Mouse (Mus musculus): ENCODE data around the gene Copz1. TPM values are rescaled to one million over a fixed set of nuclear protein-coding genes. Genes with fewer than 3 reads are reported as not detected.

Gene Copz1
- polyA plus RNA-seq, 1 experiment from 2014 or later = 252 TPM

DNA sequence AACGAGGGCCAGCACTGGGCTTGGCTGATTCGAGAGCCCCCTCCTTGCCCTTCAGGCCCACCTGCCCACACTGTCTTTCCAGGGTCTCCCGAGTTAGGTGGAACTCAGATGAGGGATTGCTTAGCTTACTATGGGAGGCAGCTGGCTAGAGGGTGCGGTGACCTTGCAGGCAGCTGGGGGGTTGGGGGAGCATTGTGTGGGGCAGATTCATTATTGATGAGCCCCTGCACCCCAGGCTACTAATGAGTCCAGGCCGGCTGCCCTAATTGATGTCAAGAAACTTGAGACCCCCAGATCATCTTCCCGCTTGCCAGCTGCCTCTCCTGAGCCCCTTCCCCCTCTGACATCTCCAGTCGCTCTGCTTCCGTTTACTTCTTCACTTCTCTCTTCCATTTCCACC, 69.0 kb downstream of the Copz1 start:
- peaks cover 36% of the 10 kb centered on the region for H3K4me1 ChIP-seq (replicated peaks)
- no peak overlapping the region for H3K9ac ChIP-seq (replicated peaks)
- no peak overlapping the region for H3K4me3 ChIP-seq (replicated peaks)
- WGBS = 31% methylated on average over 8 of the region's 8 CpGs
- no peak for ATAC-seq (ENCODE audit: insufficient number of reproducible peaks, insufficient read depth, low FRiP score, low TSS enrichment, low read depth)
- H3K27ac ChIP-seq = no peak overlapping the region
- H3K4me2 ChIP-seq = no peak overlapping the region
- peaks cover 31% of the 10 kb centered on the region for H3K36me3 ChIP-seq
- peaks cover 49% of the 10 kb centered on the region for H3K27me3 ChIP-seq
- no peaks in the 10 kb centered on the region for H3K9me3 ChIP-seq

DNA sequence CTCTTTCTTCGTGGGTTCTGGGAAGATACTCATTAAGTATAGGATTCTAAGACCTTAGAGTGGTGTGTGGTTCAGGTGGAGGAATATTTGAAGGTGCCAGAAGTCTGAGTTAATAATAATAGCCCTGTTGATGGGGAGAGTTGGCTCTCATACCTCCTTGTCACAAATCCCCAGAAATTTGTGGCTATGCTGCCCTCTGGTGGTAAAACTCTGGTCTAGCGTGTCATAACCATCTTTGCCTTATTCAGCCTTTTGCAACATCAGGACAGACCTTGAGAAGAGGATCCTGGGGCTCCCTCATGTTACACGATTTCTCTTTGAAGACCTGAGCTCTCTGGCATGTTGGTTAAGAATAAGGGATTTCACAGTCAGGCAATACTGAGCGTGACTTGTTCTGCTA, 69.9 kb downstream of the Copz1 start:
- H3K4me3 ChIP-seq (replicated peaks) = no peak overlapping the region

DNA sequence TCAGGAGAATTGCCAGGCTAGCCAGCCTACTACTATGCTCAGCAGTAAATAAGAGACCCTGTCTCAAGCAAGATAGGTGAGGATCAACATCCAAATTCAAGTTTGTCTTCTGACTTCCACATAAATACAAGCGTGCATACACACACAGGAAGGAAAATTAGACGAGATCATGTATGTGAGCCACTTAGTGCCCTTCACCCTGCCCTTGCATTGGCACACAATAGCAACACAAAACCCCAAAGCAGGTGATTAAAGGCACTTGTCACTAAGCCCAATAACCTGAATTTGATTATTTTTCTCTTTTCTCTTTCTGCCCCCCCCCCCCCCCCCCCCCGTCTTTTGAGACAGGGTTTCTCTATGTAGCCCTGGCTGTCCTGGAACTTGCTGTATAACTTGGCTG, 70.5 kb downstream of the Copz1 start:
- H3K4me2 ChIP-seq = no peak overlapping the region
- peaks cover 45% of the 10 kb centered on the region for H3K36me3 ChIP-seq
- peaks cover 40% of the 10 kb centered on the region for H3K27me3 ChIP-seq
- 70% methylated on average over 3 of the region's 3 CpGs for WGBS
- no peak overlapping the region for H3K27ac ChIP-seq
- H3K9ac ChIP-seq (replicated peaks) = no peak overlapping the region
- H3K4me3 ChIP-seq (replicated peaks) = no peak overlapping the region
- H3K4me1 ChIP-seq (replicated peaks) = peaks cover 26% of the 10 kb centered on the region
- ATAC-seq (ENCODE audit: insufficient number of reproducible peaks, insufficient read depth, low FRiP score, low TSS enrichment, low read depth) = no peak
- H3K9me3 ChIP-seq = no peaks in the 10 kb centered on the region

More for the DNA sequence above, 69.9 kb downstream of the Copz1 start:
- Histone ChIP-seq H3K36me3 (peaks cover 39% of the 10 kb centered on the region), H3K27me3 (peaks cover 44% of the 10 kb centered on the region), H3K9ac (replicated peaks) (no peak overlapping the region), H3K27ac (no peak overlapping the region), H3K9me3 (no peaks in the 10 kb centered on the region), H3K4me1 (replicated peaks) (peaks cover 30% of the 10 kb centered on the region), H3K4me2 (no peak overlapping the region)
- no peak; the same call in 1 of the 2 replicates for ATAC-seq (ENCODE audit: insufficient number of reproducible peaks, insufficient read depth, low FRiP score, low TSS enrichment, low read depth)
- 15% methylated on average over 4 of the region's 4 CpGs for WGBS

DNA sequence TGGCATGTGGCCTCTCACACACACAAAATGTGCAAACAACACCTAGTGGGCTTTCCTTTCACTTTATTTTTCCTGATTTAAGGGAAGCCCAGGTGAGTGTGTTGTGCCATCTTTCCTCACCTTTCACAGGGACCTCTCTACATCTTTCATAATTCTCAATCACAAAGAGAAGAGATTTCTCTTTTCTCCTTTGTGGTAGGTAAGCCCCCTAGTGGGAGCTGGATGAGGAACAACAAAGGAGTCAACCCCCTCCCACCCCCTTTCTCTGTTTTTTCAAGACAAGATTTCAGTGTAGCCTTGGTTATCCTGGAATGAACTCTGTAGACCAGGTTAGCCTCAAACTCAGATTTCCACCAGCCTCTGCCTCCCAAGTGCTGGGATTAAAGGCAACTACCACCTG, 71.0 kb downstream of the Copz1 start:
- H3K4me1 ChIP-seq (replicated peaks) = peaks cover 23% of the 10 kb centered on the region
- no peaks in the 10 kb centered on the region for H3K9me3 ChIP-seq
- no peak overlapping the region for H3K4me2 ChIP-seq
- ATAC-seq (ENCODE audit: insufficient number of reproducible peaks, insufficient read depth, low FRiP score, low TSS enrichment, low read depth) = no peak
- peaks cover 34% of the 10 kb centered on the region for H3K27me3 ChIP-seq
- peaks cover 51% of the 10 kb centered on the region for H3K36me3 ChIP-seq
- no peak overlapping the region for H3K4me3 ChIP-seq (replicated peaks)
- H3K9ac ChIP-seq (replicated peaks) = no peak overlapping the region
- H3K27ac ChIP-seq = peak overlapping the region; percentile 23; the same call in 1 of the 2 replicates

DNA sequence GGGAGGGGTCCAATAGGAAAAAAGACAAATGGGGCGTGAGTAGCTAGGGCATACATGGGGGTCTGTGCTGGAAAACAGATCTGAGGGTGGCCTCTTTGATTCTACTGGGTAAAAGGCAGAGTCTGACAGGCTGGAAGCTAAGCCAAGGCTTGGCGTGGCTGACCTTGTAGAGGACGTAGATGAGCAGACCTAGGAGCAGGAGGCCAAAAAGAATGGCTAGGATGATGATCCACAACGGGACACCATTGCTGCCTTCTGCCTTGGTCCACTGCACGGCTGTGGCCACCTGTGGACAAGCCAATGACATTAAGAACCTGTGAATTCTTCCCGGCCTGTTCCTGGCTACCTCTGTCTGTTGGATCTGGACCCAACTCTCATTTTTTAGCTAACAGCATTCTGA, 73.3 kb downstream of the Copz1 start:
- Histone ChIP-seq H3K27ac (no peak overlapping the region), H3K36me3 (peaks cover 73% of the 10 kb centered on the region), H3K9ac (replicated peaks) (no peak overlapping the region), H3K9me3 (no peaks in the 10 kb centered on the region), H3K4me2 (no peak overlapping the region), H3K4me1 (replicated peaks) (peaks cover 4% of the 10 kb centered on the region; the same call in 1 of the 2 replicates), H3K4me3 (replicated peaks) (no peak overlapping the region), H3K27me3 (peaks cover 13% of the 10 kb centered on the region)
- no peak for ATAC-seq (ENCODE audit: insufficient number of reproducible peaks, insufficient read depth, low FRiP score, low TSS enrichment, low read depth)
- WGBS = 84% methylated on average over 6 of the region's 6 CpGs

DNA sequence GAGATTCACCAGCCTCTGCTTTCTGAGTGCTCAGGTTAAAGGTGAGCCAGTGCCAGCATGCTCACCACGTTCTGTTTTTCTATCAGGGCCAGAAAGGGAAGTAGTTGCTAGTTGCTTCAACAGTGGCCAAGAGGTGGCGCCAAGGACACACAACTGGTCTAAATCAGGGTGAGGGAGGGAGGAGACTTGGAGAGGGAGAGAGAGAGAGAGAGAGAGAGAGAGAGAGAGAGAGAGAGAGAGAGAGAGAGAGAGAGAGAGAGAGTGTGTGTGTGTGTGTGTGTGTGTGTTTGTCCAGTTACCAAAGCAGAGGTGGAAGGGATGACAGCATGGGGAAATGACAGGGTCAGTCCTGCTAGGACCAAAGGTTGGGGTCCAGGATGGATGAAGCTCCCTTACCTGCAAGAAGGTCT, 74.8 kb downstream of the Copz1 start:
- WGBS = 8% methylated on average over 2 of the region's 2 CpGs
- ATAC-seq (ENCODE audit: insufficient number of reproducible peaks, insufficient read depth, low FRiP score, low TSS enrichment, low read depth) = no peak
- H3K4me1 ChIP-seq (replicated peaks) = no peaks in the 10 kb centered on the region; the same call in 1 of the 2 replicates
- no peak overlapping the region for H3K4me3 ChIP-seq (replicated peaks)
- H3K4me2 ChIP-seq = no peak overlapping the region
- no peaks in the 10 kb centered on the region for H3K9me3 ChIP-seq
- no peak overlapping the region for H3K27ac ChIP-seq
- H3K27me3 ChIP-seq = no peaks in the 10 kb centered on the region
- no peak overlapping the region for H3K9ac ChIP-seq (replicated peaks)
- peaks cover 88% of the 10 kb centered on the region for H3K36me3 ChIP-seq

MicroRNAs encoded within 50 kb of the gene (microRNA counts, 519-probe panel; counts per million panel counts)
- 5,947 counts per million, percentile 70 among the panel's probes with 10 or more counts for microRNA mmu-miR-148b

Small RNA genes lying within 50 kb of the gene (microRNA-seq; reads per million reads assigned to microRNA genes)
- 212 reads per million, percentile 61 among the genes with 10 or more reads in this experiment for gene Mir148b

Other genes with a start within 250 kb of the Copz1 start
- gene Smug1, start 105.6 kb upstream of the Copz1 start, polyA plus RNA-seq (2016; fragmentation: Nextera tagmentation; extraction: Ambion mirVana) = 14.6 and 15.2 TPM in 2 replicates
- gene Cbx5, start 32.9 kb upstream of the Copz1 start, polyA plus RNA-seq (2016; fragmentation: Nextera tagmentation; extraction: Ambion mirVana) = 201 and 206 TPM in 2 replicates
- gene Hnrnpa1, start 32.3 kb upstream of the Copz1 start, polyA plus RNA-seq (2016; fragmentation: Nextera tagmentation; extraction: Ambion mirVana) = 1,378 and 1,438 TPM in 2 replicates
- gene Nfe2, start 14.3 kb upstream of the Copz1 start, polyA plus RNA-seq (2016; fragmentation: Nextera tagmentation; extraction: Ambion mirVana) = 4.6 and 4.7 TPM in 2 replicates
- gene Gpr84, start 37.9 kb downstream of the Copz1 start, polyA plus RNA-seq (2016; fragmentation: Nextera tagmentation; extraction: Ambion mirVana) = 0.31 and 0.44 TPM in 2 replicates
- 11.2 and 13.3 TPM in 2 replicates for gene Zfp385a, start 67.4 kb downstream of the Copz1 start, polyA plus RNA-seq (2016; fragmentation: Nextera tagmentation; extraction: Ambion mirVana)
- gene Itga5, start 94.0 kb downstream of the Copz1 start, polyA plus RNA-seq (2016; fragmentation: Nextera tagmentation; extraction: Ambion mirVana) = 45.1 and 50.5 TPM in 2 replicates
- not detected in 2 replicates for gene Gtsf1, start 157.8 kb downstream of the Copz1 start, polyA plus RNA-seq (2016; fragmentation: Nextera tagmentation; extraction: Ambion mirVana)
- not detected in 2 replicates for gene Gtsf2, start 175.8 kb downstream of the Copz1 start, polyA plus RNA-seq (2016; fragmentation: Nextera tagmentation; extraction: Ambion mirVana)
- 1.4 and 1.7 TPM in 2 replicates for gene Nckap1l, start 181.1 kb downstream of the Copz1 start, polyA plus RNA-seq (2016; fragmentation: Nextera tagmentation; extraction: Ambion mirVana)
- 4.2 and 4.5 TPM in 2 replicates for gene Pde1b, start 230.3 kb downstream of the Copz1 start, polyA plus RNA-seq (2016; fragmentation: Nextera tagmentation; extraction: Ambion mirVana)

Measured in limb, embryonic 12.5 days (tissue).